Mouse (Mus musculus): ENCODE data around the gene Rdh12.
A peak's percentile ranks its signal among the peaks of the same experiment; 100 is the strongest.
"Not testable (repeated sequence)": the region's sequence is repeated elsewhere in the genome, so short reads cannot be mapped to it uniquely, and the experiment has no call there.

The Rdh12 gene

GRCm38 (mm10) chr12:79208703-79209464, at the start of gene Rdh12:
Gene Rdh12 (plus strand): TSS chr12:79208914.
- peak; percentile 33 for DNase-seq (ENCODE audit: low read depth, low spot score)

- DNase-seq (ENCODE audit: low read depth, low spot score) = no peak
Measured at GRCm38 (mm10) chr12:79162876-79163275, 45.8 kb upstream of the Rdh12 start.

- no peak for DNase-seq (ENCODE audit: low read depth, low spot score)
Measured at GRCm38 (mm10) chr12:79169173-79169572, 39.5 kb upstream of the Rdh12 start.

GRCm38 (mm10) chr12:79170421-79170820, 38.3 kb upstream of the Rdh12 start:
- no peak for DNase-seq (ENCODE audit: low read depth, low spot score)

DNA sequence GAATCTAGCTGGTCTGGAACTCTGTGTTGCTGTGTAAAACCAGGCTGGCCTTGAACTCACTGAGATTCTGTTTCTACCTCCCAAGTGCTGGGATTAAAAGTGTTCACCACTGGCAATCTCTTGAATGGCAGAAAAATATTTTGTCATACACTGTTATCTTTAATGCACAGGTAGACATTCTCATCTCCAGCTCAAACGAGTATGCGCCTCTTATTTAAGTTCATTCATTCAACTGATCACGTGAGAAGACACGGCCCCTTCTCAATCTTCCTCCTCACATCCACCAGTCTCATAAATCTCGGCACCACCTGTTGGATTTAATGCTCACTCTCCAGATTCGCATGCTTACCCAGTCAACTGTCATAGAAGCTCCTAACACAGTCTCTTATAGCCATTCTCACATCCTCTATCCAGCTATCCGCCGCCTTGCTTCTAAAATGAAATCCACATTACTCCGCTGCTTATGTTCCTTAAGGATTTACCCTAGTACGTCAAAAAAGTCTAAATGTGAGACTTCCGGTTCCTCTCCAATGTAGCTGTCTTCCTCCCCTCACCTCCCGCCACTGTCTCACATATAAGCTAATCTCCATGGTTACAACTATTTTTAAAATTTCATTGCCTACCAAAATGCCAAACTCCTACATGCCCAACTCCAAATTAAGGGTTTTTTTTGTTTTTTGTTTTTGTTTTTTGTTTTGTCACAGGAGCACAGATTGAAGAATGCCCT, 37.3 kb upstream of the Rdh12 start:
- no peak for DNase-seq (ENCODE audit: low read depth, low spot score)

- DNase-seq (ENCODE audit: low read depth, low spot score) = peak; percentile 85
Measured at GRCm38 (mm10) chr12:79172019-79172941, 36.4 kb upstream of the Rdh12 start, which contains the start of gene Vti1b. Gene Vti1b (minus strand): TSS chr12:79172667.

DNA sequence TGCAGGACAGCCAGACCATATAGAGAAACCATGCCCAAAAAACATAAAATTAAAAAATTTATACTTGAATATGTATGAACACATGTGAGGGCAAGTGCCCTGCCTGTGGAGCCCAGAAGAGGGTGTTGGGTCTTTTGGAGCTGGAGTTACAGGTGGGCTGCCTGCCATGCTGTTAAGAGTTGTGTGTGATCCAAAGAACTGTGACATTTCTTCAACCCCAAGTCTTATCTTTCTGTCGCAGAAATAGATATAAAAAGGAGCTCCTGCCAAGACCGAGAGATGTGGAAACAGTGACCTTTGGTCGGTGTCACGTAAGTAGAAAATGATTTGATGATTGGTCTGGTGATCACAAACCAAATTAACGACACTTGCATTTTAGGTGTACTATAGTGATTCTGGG, 35.0 kb upstream of the Rdh12 start:
- no peak for DNase-seq (ENCODE audit: low read depth, low spot score)

DNA sequence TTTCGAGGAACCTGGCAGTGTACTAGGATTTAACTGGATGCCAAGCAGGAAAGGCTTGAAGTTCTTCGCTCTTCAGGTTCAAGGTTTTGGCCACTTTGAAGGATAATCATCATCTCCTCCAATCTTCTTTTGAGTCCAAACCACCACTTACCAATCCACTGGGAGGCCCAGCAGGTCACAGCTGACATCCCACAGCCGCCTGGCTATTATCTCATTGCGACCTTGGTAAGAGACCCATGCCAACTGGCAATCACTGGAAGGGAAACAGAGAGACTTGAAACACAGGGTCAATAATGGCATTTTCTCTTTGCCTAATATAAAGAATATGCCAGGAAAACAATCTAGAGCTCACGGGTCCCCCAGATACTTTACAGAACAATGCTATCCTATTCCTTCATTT, 32.7 kb upstream of the Rdh12 start:
- no peak for DNase-seq (ENCODE audit: low read depth, low spot score)

DNA sequence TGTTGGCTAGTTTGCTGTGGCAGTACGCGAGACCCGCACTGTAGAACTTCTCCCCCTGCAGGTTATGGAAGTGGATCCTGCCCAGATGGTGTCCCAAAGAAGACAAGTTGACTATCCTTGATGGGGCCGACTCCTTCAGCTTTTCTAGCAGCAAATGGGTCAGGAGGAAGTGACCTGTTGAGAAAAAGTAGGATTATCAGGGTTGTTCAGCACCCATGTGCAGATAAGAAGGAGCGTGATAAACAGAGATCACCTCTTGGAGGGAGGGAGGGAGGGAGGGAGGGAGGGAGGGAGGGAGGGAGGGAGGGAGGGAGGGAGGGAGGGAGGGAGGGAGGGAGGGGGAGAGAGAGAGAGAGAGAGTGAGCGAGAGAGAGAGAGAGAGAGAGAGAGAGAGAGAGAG, 23.6 kb upstream of the Rdh12 start:
- DNase-seq (ENCODE audit: low read depth, low spot score) = not testable (repeated sequence)

GRCm38 (mm10) chr12:79190931-79191673, 17.6 kb upstream of the Rdh12 start:
- peak; percentile 84 for DNase-seq (ENCODE audit: low read depth, low spot score)

DNA sequence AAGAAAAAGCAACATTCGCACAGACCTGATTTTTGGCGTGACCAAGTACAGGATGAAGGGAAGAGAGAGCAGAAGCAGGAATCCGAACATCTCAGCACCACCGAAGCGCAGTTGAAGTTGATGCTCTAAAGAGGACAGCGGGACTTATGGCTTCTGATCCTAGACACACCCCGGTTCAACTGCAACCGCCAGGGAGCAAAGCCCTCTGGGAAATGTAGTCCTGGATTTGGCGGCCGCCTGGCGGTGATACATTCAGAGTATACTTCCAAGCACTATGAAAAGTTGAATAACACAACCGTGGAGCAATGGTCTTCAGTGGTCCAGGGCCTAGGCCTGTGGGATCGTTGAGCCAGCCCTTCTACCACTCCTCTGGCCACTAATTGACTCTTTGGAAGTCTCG, 17.0 kb upstream of the Rdh12 start:
- DNase-seq (ENCODE audit: low read depth, low spot score) = peak; percentile 77

DNA sequence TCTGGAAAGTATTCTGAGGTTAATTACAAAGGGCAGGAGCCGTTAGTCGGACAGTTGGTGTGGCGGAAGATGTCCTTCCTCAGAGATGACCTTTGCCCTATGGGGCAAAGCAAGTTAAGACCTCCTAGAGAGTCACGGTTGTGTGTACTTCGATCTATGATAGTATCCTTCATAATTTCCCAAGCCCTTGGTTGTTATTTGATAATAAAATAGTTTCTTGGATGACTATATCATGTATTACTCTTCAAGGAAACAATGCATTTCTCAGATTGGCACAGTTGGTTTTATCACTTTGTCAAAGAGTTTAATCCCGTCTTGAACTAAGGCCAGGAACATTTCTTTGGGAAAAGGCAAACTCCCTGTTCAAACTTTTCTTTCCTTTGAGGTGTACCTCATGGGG, 16.5 kb upstream of the Rdh12 start, which contains the start of gene Rdh11:
Gene Rdh11 (minus strand): TSS at position 101 of the 400 bp plus-strand sequence.
- no peak for DNase-seq (ENCODE audit: low read depth, low spot score)

DNA sequence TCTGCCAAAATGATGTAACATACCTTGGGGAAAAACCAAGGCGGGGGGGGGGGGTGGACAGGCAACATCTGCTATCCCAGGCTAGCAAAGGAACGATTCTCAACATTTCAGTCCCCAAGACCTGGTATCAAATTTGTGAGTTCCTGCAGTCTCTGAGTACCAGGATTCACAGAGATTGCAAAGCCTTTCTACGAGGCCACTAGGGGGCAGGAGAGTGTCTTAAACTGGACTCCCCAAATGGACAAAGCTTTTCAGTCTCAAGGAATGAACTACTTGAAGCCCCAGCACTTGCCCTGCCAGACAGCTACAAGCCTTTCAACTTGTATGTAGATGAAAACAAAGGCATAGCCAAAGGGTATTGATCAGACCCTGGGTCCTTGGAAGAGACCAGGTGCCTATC, 15.3 kb upstream of the Rdh12 start:
- DNase-seq (ENCODE audit: low read depth, low spot score) = peak; percentile 85

DNA sequence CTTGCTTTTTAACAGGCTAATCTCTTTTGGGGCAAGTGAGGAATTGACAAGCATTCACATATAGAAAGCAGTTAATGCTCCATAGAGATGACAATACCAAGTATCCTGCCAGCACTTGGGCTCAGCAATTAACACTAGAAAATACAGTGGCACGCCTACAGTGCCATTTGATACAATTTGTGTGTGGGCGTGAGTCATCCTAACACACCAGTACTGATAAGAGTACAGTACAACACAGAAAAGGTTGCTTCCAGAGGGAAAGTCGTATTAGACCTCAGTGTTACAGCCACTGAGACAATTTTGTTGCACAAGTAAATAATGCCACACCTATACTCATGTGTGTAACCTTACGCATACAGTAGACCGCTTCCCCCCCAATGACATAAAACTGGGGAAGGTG, 11.6 kb upstream of the Rdh12 start:
- no peak for DNase-seq (ENCODE audit: low read depth, low spot score)

DNA sequence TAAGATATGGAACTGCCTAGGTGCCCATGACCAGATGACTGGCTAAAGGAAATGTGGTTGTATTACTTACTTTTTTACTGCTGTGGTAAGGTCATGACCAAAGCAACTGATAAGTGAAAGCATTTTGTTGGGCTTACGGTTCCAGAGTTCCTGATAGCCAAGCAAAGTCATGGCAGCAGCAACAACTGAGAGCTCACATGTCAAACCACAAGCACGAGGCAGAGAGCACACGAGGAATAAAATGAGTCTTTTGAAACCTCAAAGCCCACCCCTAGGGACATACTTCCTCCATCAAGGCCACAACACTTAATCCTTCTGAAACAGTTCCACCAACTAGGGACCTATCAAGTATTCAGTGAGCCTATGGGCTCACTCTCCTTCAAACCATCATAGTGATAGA, 6.8 kb upstream of the Rdh12 start:
- DNase-seq (ENCODE audit: low read depth, low spot score) = no peak

GRCm38 (mm10) chr12:79211447-79211846, 2.7 kb downstream of the Rdh12 start:
- no peak for DNase-seq (ENCODE audit: low read depth, low spot score)

GRCm38 (mm10) chr12:79217511-79217910, 8.8 kb downstream of the Rdh12 start:
- DNase-seq (ENCODE audit: low read depth, low spot score) = no peak

GRCm38 (mm10) chr12:79235485-79236080, 26.9 kb downstream of the Rdh12 start:
- no peak for DNase-seq (ENCODE audit: low read depth, low spot score)

DNA sequence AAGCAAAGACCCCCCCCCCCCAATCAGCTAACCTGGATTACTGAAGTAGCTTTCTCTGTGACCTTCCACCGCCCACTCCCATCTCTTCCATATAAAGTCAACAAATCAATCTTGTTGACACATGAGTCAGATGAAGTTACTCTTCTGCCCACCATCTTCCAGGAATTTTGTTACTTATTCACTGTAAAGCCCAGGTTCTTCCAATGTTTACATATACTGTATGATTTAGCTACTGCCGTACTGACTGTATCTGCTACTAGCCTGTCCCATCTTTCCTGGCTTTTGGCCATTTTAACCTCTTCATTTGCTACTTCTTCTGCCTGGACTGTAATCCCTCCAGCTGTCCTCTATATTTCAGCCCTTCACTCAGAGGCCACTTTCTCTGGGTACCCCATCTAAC, 33.3 kb downstream of the Rdh12 start:
- DNase-seq (ENCODE audit: low read depth, low spot score) = no peak

GRCm38 (mm10) chr12:79242921-79243320, 34.2 kb downstream of the Rdh12 start:
- DNase-seq (ENCODE audit: low read depth, low spot score) = no peak

- peak; percentile 46 for DNase-seq (ENCODE audit: low read depth, low spot score)
Measured at GRCm38 (mm10) chr12:79248110-79248509, 39.4 kb downstream of the Rdh12 start.

Data from ES-CJ7 (cell line).